Mouse (Mus musculus) limb, embryonic 12.5 days (tissue): Measurements from ENCODE around the gene Gse1. TPM values are rescaled to one million over a fixed set of nuclear protein-coding genes. Genes with fewer than 3 reads are reported as not detected.
A peak's percentile ranks its signal among the peaks of the same experiment; 100 is the strongest.

ENCODE experiments used
- ATAC-seq: fragments of 200-750 bp; cut with Nextera tagmentation; 2 replicates; pipeline ENCODE4 v1.8.0; 2017; ENCODE audit warnings: low read depth, moderate TSS enrichment; ENCODE audit not compliant: insufficient number of reproducible peaks, insufficient read depth, low FRiP score, low TSS enrichment
- H3K27ac ChIP-seq: fragments of 300-500 bp; sonication (generic); 2 replicates; pipeline ENCODE4 v1.5.1; 2016; ENCODE audit warnings: mild to moderate bottlenecking, moderate library complexity
- H3K27me3 ChIP-seq: fragments of 300-500 bp; sonication (generic); 2 replicates; pipeline ENCODE4 v1.6.1; 2016; ENCODE audit warnings: mild to moderate bottlenecking, moderate library complexity
- H3K36me3 ChIP-seq: fragments of 300-500 bp; sonication (generic); 2 replicates; pipeline ENCODE4 v1.6.1; 2016; ENCODE audit warnings: mild to moderate bottlenecking, moderate library complexity
- H3K4me1 ChIP-seq: fragments of 300-500 bp; sonication (generic); replicated peaks from 2 replicates; pipeline ENCODE4 v1.6.1; 2016
- H3K4me2 ChIP-seq: fragments of 300-500 bp; sonication (generic); 2 replicates; pipeline ENCODE4 v1.6.1; 2016; ENCODE audit warnings: mild to moderate bottlenecking, moderate library complexity
- H3K4me3 ChIP-seq: fragments of 300-500 bp; sonication (generic); replicated peaks from 2 replicates; pipeline ENCODE4 v1.5.1; 2016; ENCODE audit warnings: mild to moderate bottlenecking
- H3K9ac ChIP-seq: fragments of 300-500 bp; sonication (generic); replicated peaks from 2 replicates; pipeline ENCODE4 v1.6.1; 2016; ENCODE audit warnings: mild to moderate bottlenecking, moderate library complexity
- H3K9me3 ChIP-seq: fragments of 300-500 bp; sonication (generic); 2 replicates; pipeline ENCODE4 v1.6.1; 2016; ENCODE audit warnings: mild to moderate bottlenecking, moderate library complexity
- WGBS: fragments of 180-500 bp; shearing (Covaris S2); methylation state at CpG from one replicate; pipeline ENCODE4 v1.1.7; 2016; 5-methylcytosine and 5-hydroxymethylcytosine counted together
- polyA plus RNA-seq: library from polyadenylated mRNA; unstranded; fragments of >200 nt; fragmentation: Nextera tagmentation; extraction: Ambion mirVana; gene quantifications from 2 replicates; pipeline ENCODE4 v1.2.1, GENCODE M21; 2016

Gene Gse1
- polyA plus RNA-seq, 1 experiment from 2014 or later, result 9.1 TPM

- peaks cover 93% of the 10 kb centered on the region for H3K4me1 ChIP-seq
- no peaks in the 10 kb centered on the region for H3K9me3 ChIP-seq
- no peak for ATAC-seq
- H3K4me3 ChIP-seq, result no peak overlapping the region
- no peak overlapping the region for H3K27ac ChIP-seq
- H3K9ac ChIP-seq, result no peak overlapping the region; the same call in 1 of the 2 replicates
- no peak overlapping the region for H3K4me2 ChIP-seq
- H3K36me3 ChIP-seq, result no peaks in the 10 kb centered on the region
- no peaks in the 10 kb centered on the region; the same call in 1 of the 2 replicates for H3K27me3 ChIP-seq
- WGBS, result 85% methylated on average over 7 of the region's 7 CpGs
These were observed 60.9 kb downstream of the Gse1 start for GRCm38 (mm10) chr8:120289191-120289590.

- no peak for ATAC-seq
- no peaks in the 10 kb centered on the region; the same call in 1 of the 2 replicates for H3K27me3 ChIP-seq
- H3K9me3 ChIP-seq, result no peaks in the 10 kb centered on the region
- H3K27ac ChIP-seq, result peak overlapping the region; percentile 62; the same call in 1 of the 2 replicates
- no peaks in the 10 kb centered on the region for H3K36me3 ChIP-seq
- WGBS, result 24% methylated on average over 10 of the region's 10 CpGs
- H3K9ac ChIP-seq, result no peak overlapping the region; the same call in 1 of the 2 replicates
- no peak overlapping the region for H3K4me2 ChIP-seq
- H3K4me1 ChIP-seq, result peaks cover 93% of the 10 kb centered on the region
- no peak overlapping the region for H3K4me3 ChIP-seq
These were observed 61.5 kb downstream of the Gse1 start for GRCm38 (mm10) chr8:120289698-120290181.

DNA sequence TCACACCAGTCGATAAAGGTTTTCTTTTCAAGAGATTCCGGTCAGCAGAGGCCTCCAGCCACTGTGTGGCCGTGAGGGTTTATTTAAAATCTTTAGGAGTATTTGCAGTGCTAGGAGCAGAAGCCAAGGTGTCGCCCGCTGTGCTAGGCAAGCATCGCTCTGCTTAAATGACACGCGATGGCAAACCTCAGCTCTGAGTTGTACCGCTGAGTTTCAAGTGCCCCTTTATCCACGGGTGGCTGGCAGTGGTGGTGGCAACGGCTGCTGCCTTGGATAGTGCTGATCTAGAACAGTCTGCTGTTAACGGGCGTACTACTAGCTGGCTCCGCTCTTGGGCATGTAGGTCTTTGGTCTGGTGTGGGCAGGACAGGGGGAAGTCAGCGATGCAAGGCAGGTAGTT, 62.4 kb downstream of the Gse1 start:
- H3K27ac ChIP-seq, result no peak overlapping the region
- H3K4me3 ChIP-seq, result no peak overlapping the region

DNA sequence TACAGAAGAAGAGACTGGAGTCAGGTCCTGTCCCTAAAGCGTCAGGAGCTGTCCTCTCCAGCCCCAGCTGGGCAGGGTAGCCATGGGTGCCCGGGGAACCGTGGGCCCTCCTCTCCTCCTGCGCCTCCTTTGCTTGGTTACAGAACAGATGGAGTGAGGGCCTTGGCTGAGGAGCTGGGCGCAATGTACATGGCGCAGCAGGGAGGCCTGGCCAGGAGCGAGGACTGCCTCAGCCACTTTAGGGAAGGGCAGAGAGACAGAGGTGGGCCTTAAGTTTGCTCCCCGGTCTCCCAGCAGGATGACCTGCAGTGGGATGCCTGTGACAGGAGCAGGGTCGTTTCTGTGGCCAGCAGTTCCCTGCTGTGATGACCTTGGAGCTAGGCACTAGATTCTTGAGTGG, 63.4 kb downstream of the Gse1 start:
- Histone ChIP-seq H3K4me3 (no peak overlapping the region), H3K9me3 (no peaks in the 10 kb centered on the region), H3K27ac (peak overlapping the region; percentile 7; the same call in 1 of the 2 replicates), H3K9ac (no peak overlapping the region), H3K4me2 (no peak overlapping the region), H3K27me3 (no peaks in the 10 kb centered on the region; the same call in 1 of the 2 replicates), H3K36me3 (no peaks in the 10 kb centered on the region), H3K4me1 (peaks cover 93% of the 10 kb centered on the region)
- 77% methylated on average over 9 of the region's 9 CpGs for WGBS
- ATAC-seq, result no peak

More for the DNA sequence above, 62.4 kb downstream of the Gse1 start:
- H3K9me3 ChIP-seq, result no peaks in the 10 kb centered on the region
- peaks cover 93% of the 10 kb centered on the region for H3K4me1 ChIP-seq
- H3K4me2 ChIP-seq, result no peak overlapping the region
- no peak overlapping the region for H3K9ac ChIP-seq
- WGBS, result 74% methylated on average over 15 of the region's 15 CpGs
- ATAC-seq, result no peak
- H3K27me3 ChIP-seq, result no peaks in the 10 kb centered on the region; the same call in 1 of the 2 replicates
- no peaks in the 10 kb centered on the region for H3K36me3 ChIP-seq

DNA sequence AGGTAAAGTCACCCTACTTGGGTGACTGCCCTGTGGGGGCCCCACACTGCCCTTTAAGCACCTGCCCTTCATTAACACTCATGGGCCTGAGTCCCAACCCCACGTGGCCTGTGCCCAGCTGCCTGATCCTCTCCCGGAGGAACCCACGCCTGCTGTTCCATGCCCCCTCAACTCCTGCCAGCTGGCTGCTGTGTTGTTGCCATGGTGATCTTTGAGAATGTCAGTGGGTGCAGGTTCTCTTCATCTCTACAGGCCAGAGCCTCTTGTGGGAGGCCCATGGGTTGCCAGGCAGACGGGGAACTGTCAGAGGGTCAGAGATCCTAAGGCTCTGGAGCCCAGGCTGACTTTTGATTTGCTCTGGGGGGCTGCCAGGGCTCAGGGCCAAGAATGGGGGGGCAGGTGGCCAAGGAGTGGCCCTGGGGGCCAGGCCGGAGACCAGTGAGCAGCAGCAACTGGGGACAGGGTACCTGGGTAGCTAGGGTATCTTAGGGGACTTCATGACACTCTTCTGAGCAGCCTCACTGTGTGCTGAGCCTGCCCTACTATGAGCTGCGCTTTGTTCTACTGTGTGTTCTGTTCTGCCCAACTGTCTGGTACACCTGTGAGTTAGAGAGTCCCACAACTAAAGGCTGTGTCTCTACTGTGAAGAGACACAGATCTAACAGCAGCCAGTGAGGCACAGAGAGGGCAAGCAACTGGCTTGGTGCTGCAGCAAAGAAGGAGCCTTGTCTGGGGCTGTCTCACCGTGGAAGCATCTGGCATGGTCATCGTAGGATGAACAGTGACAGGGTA, 64.3 kb downstream of the Gse1 start:
- H3K9me3 ChIP-seq, result no peaks in the 10 kb centered on the region
- H3K4me3 ChIP-seq, result no peak overlapping the region
- peaks cover 99% of the 10 kb centered on the region for H3K4me1 ChIP-seq
- no peak overlapping the region for H3K9ac ChIP-seq
- ATAC-seq, result no peak
- peak overlapping the region; percentile 8; the same call in 1 of the 2 replicates for H3K4me2 ChIP-seq
- H3K27me3 ChIP-seq, result no peaks in the 10 kb centered on the region; the same call in 1 of the 2 replicates
- H3K27ac ChIP-seq, result peak overlapping the region; percentile 41; the same call in 1 of the 2 replicates
- H3K36me3 ChIP-seq, result no peaks in the 10 kb centered on the region
- 55% methylated on average over 8 of the region's 8 CpGs for WGBS

- Histone ChIP-seq H3K4me1 (peaks cover 99% of the 10 kb centered on the region), H3K9ac (no peak overlapping the region; the same call in 1 of the 2 replicates), H3K27ac (peak overlapping the region; percentile 64), H3K4me3 (no peak overlapping the region), H3K4me2 (0 out of 2 replicates have a peak overlapping the region, but pooled peaks have one; percentile 3), H3K27me3 (no peaks in the 10 kb centered on the region), H3K9me3 (no peaks in the 10 kb centered on the region), H3K36me3 (no peaks in the 10 kb centered on the region)
- no peak for ATAC-seq
- WGBS, result 34% methylated on average over 18 of the region's 18 CpGs
These were observed 65.4 kb downstream of the Gse1 start for GRCm38 (mm10) chr8:120293421-120294357.

DNA sequence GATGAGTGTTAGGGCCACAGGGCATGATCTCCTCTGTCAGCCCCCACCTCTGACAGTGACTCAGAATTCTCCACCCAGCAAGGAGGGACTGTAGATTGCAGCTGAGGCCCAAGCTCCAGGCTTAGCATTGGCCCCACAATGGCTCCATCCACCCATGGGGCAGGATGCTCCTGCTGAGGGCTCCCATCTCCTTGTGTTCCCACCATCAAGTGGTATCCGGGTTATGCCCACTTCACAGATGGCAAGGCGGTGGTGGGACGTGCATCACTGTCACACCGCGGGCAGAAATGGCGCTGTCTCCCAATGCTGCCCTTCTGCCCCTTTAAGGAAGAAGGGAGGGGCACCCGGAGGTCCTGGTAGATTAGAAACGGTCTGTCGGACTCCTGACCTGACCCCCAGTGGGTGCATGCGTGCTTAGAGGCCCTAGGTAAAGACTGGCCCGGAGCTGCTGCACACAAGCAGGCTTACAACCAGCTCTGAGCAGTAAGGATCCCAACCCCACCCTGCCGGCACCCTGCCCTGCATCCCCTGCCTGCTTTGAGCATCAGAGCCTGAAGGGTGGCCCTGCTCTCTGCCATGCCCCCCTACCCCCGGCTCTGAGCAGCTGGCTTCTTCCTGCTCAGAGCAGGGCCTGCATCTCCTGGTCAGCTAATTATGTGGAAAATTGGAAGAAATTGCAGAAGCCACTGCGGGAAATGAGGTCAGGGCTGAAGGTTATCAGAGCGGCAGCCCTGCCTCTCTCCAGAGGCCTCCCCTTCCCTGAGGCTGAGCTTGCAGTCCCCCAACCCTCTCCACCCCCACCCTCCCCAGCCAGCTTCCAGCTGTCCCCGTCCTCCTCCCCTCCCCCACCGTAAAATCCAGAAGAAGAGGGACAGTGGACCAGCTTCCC, 67.0 kb downstream of the Gse1 start:
- no peak for ATAC-seq
- H3K27me3 ChIP-seq, result no peaks in the 10 kb centered on the region
- peak overlapping the region; percentile 47 for H3K9ac ChIP-seq
- 22% methylated on average over 17 of the region's 17 CpGs for WGBS
- no peaks in the 10 kb centered on the region for H3K36me3 ChIP-seq
- no peaks in the 10 kb centered on the region for H3K9me3 ChIP-seq
- H3K4me3 ChIP-seq, result no peak overlapping the region; the same call in 1 of the 2 replicates
- peak overlapping the region; percentile 82 for H3K27ac ChIP-seq
- peaks cover 96% of the 10 kb centered on the region for H3K4me1 ChIP-seq
- peak overlapping the region; percentile 30 for H3K4me2 ChIP-seq

DNA sequence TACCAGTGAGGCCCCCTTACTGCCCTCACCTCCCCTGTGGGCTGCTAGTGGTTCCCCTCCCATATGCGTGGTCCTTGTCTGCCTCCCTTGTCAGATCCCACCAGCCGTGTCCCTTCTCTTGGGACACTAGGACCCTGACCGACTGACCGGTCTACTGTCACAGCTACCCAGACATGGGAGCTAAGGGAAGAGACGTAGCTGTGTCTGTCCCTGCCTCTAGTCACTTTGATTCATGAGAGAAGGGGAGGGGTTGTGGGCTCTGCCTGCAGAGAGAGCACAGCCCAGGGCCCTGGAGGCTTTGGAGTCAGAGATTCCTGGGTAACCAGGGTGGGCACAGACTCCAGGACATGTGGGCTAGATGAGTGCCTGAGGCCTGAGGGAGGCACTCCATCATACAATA, 68.7 kb downstream of the Gse1 start:
- peaks cover 89% of the 10 kb centered on the region for H3K4me1 ChIP-seq
- H3K4me3 ChIP-seq, result no peak overlapping the region
- no peak for ATAC-seq
- H3K9ac ChIP-seq, result no peak overlapping the region
- H3K9me3 ChIP-seq, result no peaks in the 10 kb centered on the region
- peak overlapping the region; percentile 82; the same call in 1 of the 2 replicates for H3K27ac ChIP-seq
- no peaks in the 10 kb centered on the region for H3K36me3 ChIP-seq
- WGBS, result 22% methylated on average over 5 of the region's 5 CpGs
- H3K27me3 ChIP-seq, result no peaks in the 10 kb centered on the region
- no peak overlapping the region for H3K4me2 ChIP-seq

GRCm38 (mm10) chr8:120298601-120299532, 70.6 kb downstream of the Gse1 start:
- peak; percentile 68 for ATAC-seq
- Histone ChIP-seq H3K4me3 (no peak overlapping the region), H3K27me3 (no peaks in the 10 kb centered on the region)

More at GRCm38 (mm10) chr8:120298601-120299532, 70.6 kb downstream of the Gse1 start:
- H3K9me3 ChIP-seq, result no peaks in the 10 kb centered on the region
- H3K27ac ChIP-seq, result peak overlapping the region; percentile 92
- peak overlapping the region; percentile 38 for H3K4me2 ChIP-seq
- peaks cover 89% of the 10 kb centered on the region for H3K4me1 ChIP-seq
- WGBS, result 29% methylated on average over 22 of the region's 22 CpGs
- H3K9ac ChIP-seq, result peak overlapping the region; percentile 23; the same call in 1 of the 2 replicates
- no peaks in the 10 kb centered on the region for H3K36me3 ChIP-seq
